Mouse (Mus musculus) liver, embryonic 14.5 days (tissue): Measurements from ENCODE around the gene Edf1.
"Not testable (repeated sequence)": the region's sequence is repeated elsewhere in the genome, so short reads cannot be mapped to it uniquely, and the experiment has no call there.

Experiments
- CTCF ChIP-seq: IDR thresholded peaks from 2 replicates; pipeline ENCODE4 v1.5.1; 2016; ENCODE audit warnings: antibody characterized with exemption, low read depth, control low read depth
- EP300 ChIP-seq: IDR thresholded peaks from 2 replicates; pipeline ENCODE4 v1.6.1; 2016; ENCODE audit warnings: antibody characterized with exemption, low read depth

GRCm38 (mm10) chr2:25553171-25553786, 4.4 kb upstream of the Edf1 start:
- TF ChIP-seq CTCF, EP300: not testable (repeated sequence)
